8 mouse cellular contexts compared by ENCODE assay signal in genomic region chr11:95384319-95384972, GRCm38 (mm10). TPM values are rescaled to one million over a fixed set of nuclear protein-coding genes. Genes with fewer than 3 reads are reported as not detected.
DNase-seq lines count a peak whose midpoint lies in the region; ATAC-seq lines count a peak whose summit lies in the region.

Slc35b1 (plus strand) TSS chr11:95384692.

- peak within 1 kb of the TSS; percentile 86 for H3K27ac ChIP-seq in hindbrain, embryonic 12.5 days

- peak; percentile 94 for ATAC-seq in hindbrain, embryonic 12.5 days (ENCODE audit: low FRiP score)

- peaks cover 41% of the 10 kb centered on the region for H3K36me3 ChIP-seq in hindbrain, embryonic 12.5 days

- peaks cover 11% of the 10 kb centered on the region for H3K4me1 ChIP-seq in hindbrain, embryonic 12.5 days

- peak; percentile 97 for DNase-seq in NIH3T3 (ENCODE audit: low read depth)
- peak; percentile 97 for DNase-seq in cerebellum, postnatal 10 days
- DNase-seq in frontal cortex, postnatal 10 days (ENCODE audit: low spot score in 2 of 2): peak; percentile 92 to 96
- peak; percentile 99 for DNase-seq in layer of hippocampus, postnatal 14 days (ENCODE audit: low spot score in 2 of 2)
- peak; percentile 90 for DNase-seq in lung, postnatal 14 days
- peak; percentile 100 for DNase-seq in retina, adult 2 months (ENCODE audit: low read depth, low spot score)
- peak; percentile 87 to 89 for DNase-seq in thymus, postnatal 36 days

- no peaks in the 10 kb centered on the region for H3K9me3 ChIP-seq in hindbrain, embryonic 12.5 days (replicated peaks)

- under 1% methylated on average over 42 of the region's 42 CpGs for WGBS in hindbrain, embryonic 12.5 days

- no peaks in the 10 kb centered on the region for H3K27me3 ChIP-seq in hindbrain, embryonic 12.5 days

- H3K4me2 ChIP-seq in hindbrain, embryonic 12.5 days (replicated peaks): peak within 1 kb of the TSS; percentile 63

- peak within 1 kb of the TSS; percentile 94 for H3K9ac ChIP-seq in hindbrain, embryonic 12.5 days

- peak within 1 kb of the TSS; percentile 88 for H3K4me3 ChIP-seq in hindbrain, embryonic 12.5 days

RNA-seq across cellular contexts. Expression of gene Slc35b1, which starts in this region (rescaled TPM):
- polyA plus RNA-seq in hindbrain, embryonic 12.5 days (2016; fragmentation: Nextera tagmentation; extraction: Ambion mirVana): 124 and 128 TPM in 2 replicates
- 10 to 100 TPM; 74.2 to 76.0 TPM for total RNA-seq in layer of hippocampus, postnatal 14 days (2021)

Comparison
In these comparisons a context has a peak if more than half of its experiments do, and no peak if none do; other contexts are left out.
1. Peak in every context shown above with its lines: DNase-seq, ATAC-seq, H3K4me3 ChIP-seq and H3K27ac ChIP-seq.